Mouse (Mus musculus) limb, embryonic 10.5 days (tissue): ENCODE measurements around the gene Cops7b. TPM values are rescaled to one million over a fixed set of nuclear protein-coding genes. Genes with fewer than 3 reads are reported as not detected.

Experiments
- DNase-seq: peaks from one replicate; pipeline ENCODE4 v3.0.0-alpha.2; 2017; ENCODE audit warnings: low spot score
- H3K27ac ChIP-seq: fragments of 300-500 bp; sonication (generic); 2 replicates; pipeline ENCODE4 v1.5.1; 2016; ENCODE audit warnings: mild to moderate bottlenecking
- H3K27me3 ChIP-seq: fragments of 300-500 bp; sonication (generic); 2 replicates; pipeline ENCODE4 v1.6.1; 2016; ENCODE audit warnings: low read depth, mild to moderate bottlenecking; ENCODE audit not compliant: poor library complexity, severe bottlenecking
- H3K36me3 ChIP-seq: fragments of 300-500 bp; sonication (generic); 2 replicates; pipeline ENCODE4 v1.6.1; 2016; ENCODE audit warnings: mild to moderate bottlenecking, moderate library complexity
- H3K4me1 ChIP-seq: fragments of 300-500 bp; sonication (generic); 2 replicates; pipeline ENCODE4 v1.6.1; 2016
- H3K4me3 ChIP-seq: fragments of 300-500 bp; sonication (generic); 2 replicates; pipeline ENCODE4 v1.5.1; 2016; ENCODE audit warnings: mild to moderate bottlenecking, moderate library complexity
- H3K9me3 ChIP-seq: fragments of 300-500 bp; sonication (generic); replicated peaks from 2 replicates; pipeline ENCODE4 v1.6.1; 2016; ENCODE audit warnings: mild to moderate bottlenecking
- WGBS: fragments of 180-500 bp; shearing (Covaris S2); methylation state at CpG from one replicate; pipeline ENCODE4 v1.1.7; 2016; 5-methylcytosine and 5-hydroxymethylcytosine counted together
- polyA plus RNA-seq: library from polyadenylated mRNA; unstranded; fragments of >200 nt; fragmentation: Nextera tagmentation; extraction: Ambion mirVana; gene quantifications from 2 replicates; pipeline ENCODE4 v1.2.1, GENCODE M21; 2016

Cops7b gene
- polyA plus RNA-seq, 1 experiment from 2014 or later: 77.0 TPM

GRCm38 (mm10) chr1:86612081-86612480, 29.4 kb downstream of the Cops7b start:
- no peaks in the 10 kb centered on the region for H3K4me1 ChIP-seq
- no peak overlapping the region for H3K27ac ChIP-seq
- WGBS: 67% methylated on average over 1 of the region's 1 CpGs
- peaks cover 32% of the 10 kb centered on the region for H3K36me3 ChIP-seq
- no peak overlapping the region for H3K4me3 ChIP-seq
- no peaks in the 10 kb centered on the region for H3K9me3 ChIP-seq
- no peak for DNase-seq
- H3K27me3 ChIP-seq: no peaks in the 10 kb centered on the region

GRCm38 (mm10) chr1:86614269-86614668, 31.6 kb downstream of the Cops7b start:
- Histone ChIP-seq H3K36me3 (peaks cover 11% of the 10 kb centered on the region), H3K27ac (no peak overlapping the region), H3K4me1 (no peaks in the 10 kb centered on the region), H3K4me3 (no peak overlapping the region), H3K27me3 (no peaks in the 10 kb centered on the region), H3K9me3 (no peaks in the 10 kb centered on the region)
- no peak for DNase-seq

- Histone ChIP-seq H3K4me1 (no peaks in the 10 kb centered on the region), H3K27ac (no peak overlapping the region), H3K27me3 (no peaks in the 10 kb centered on the region), H3K9me3 (no peaks in the 10 kb centered on the region), H3K4me3 (no peak overlapping the region), H3K36me3 (no peaks in the 10 kb centered on the region)
- WGBS: 59% methylated on average over 10 of the region's 10 CpGs
- DNase-seq: peak; percentile 53
Measured at GRCm38 (mm10) chr1:86618454-86619125, 35.9 kb downstream of the Cops7b start.

- DNase-seq: no peak
- WGBS: 76% methylated on average over 2 of the region's 2 CpGs
- Histone ChIP-seq H3K4me1 (no peaks in the 10 kb centered on the region), H3K9me3 (no peaks in the 10 kb centered on the region), H3K36me3 (no peaks in the 10 kb centered on the region), H3K27ac (no peak overlapping the region), H3K4me3 (no peak overlapping the region), H3K27me3 (no peaks in the 10 kb centered on the region)
Measured at GRCm38 (mm10) chr1:86622296-86622695, 39.6 kb downstream of the Cops7b start.

GRCm38 (mm10) chr1:86623001-86624000, 40.6 kb downstream of the Cops7b start:
- no peak for DNase-seq
- H3K27ac ChIP-seq: no peak overlapping the region
- no peaks in the 10 kb centered on the region for H3K27me3 ChIP-seq
- peaks cover 7% of the 10 kb centered on the region for H3K4me1 ChIP-seq
- WGBS: 42% methylated on average over 16 of the region's 16 CpGs
- no peaks in the 10 kb centered on the region for H3K36me3 ChIP-seq
- no peaks in the 10 kb centered on the region for H3K9me3 ChIP-seq
- H3K4me3 ChIP-seq: no peak overlapping the region

GRCm38 (mm10) chr1:86628270-86628669, 45.6 kb downstream of the Cops7b start:
- H3K27ac ChIP-seq: no peak overlapping the region
- 68% methylated on average over 3 of the region's 3 CpGs for WGBS
- H3K9me3 ChIP-seq: no peaks in the 10 kb centered on the region
- H3K4me3 ChIP-seq: no peak overlapping the region
- peaks cover 18% of the 10 kb centered on the region for H3K4me1 ChIP-seq
- no peak for DNase-seq
- no peaks in the 10 kb centered on the region for H3K27me3 ChIP-seq
- H3K36me3 ChIP-seq: no peaks in the 10 kb centered on the region

GRCm38 (mm10) chr1:86629936-86630335, 47.2 kb downstream of the Cops7b start:
- 56% methylated on average over 4 of the region's 4 CpGs for WGBS

GRCm38 (mm10) chr1:86630527-86630926, 47.8 kb downstream of the Cops7b start:
- 86% methylated on average over 4 of the region's 4 CpGs for WGBS
- Histone ChIP-seq H3K27me3 (no peaks in the 10 kb centered on the region), H3K9me3 (no peaks in the 10 kb centered on the region), H3K4me3 (no peak overlapping the region), H3K4me1 (peaks cover 29% of the 10 kb centered on the region), H3K27ac (no peak overlapping the region), H3K36me3 (no peaks in the 10 kb centered on the region)
- no peak for DNase-seq

More at GRCm38 (mm10) chr1:86629936-86630335, 47.2 kb downstream of the Cops7b start:
- H3K4me3 ChIP-seq: no peak overlapping the region
- no peaks in the 10 kb centered on the region for H3K9me3 ChIP-seq
- H3K27ac ChIP-seq: no peak overlapping the region
- H3K4me1 ChIP-seq: peaks cover 29% of the 10 kb centered on the region
- H3K36me3 ChIP-seq: no peaks in the 10 kb centered on the region
- DNase-seq: no peak
- H3K27me3 ChIP-seq: no peaks in the 10 kb centered on the region

- Histone ChIP-seq H3K4me3 (no peak overlapping the region), H3K9me3 (no peaks in the 10 kb centered on the region), H3K27me3 (no peaks in the 10 kb centered on the region), H3K27ac (peak overlapping the region; percentile 4; the same call in 1 of the 2 replicates), H3K4me1 (peaks cover 31% of the 10 kb centered on the region), H3K36me3 (no peaks in the 10 kb centered on the region)
- 27% methylated on average over 6 of the region's 6 CpGs for WGBS
- no peak for DNase-seq
Measured at GRCm38 (mm10) chr1:86632732-86633380, 50.2 kb downstream of the Cops7b start.

GRCm38 (mm10) chr1:86633434-86633833, 50.7 kb downstream of the Cops7b start:
- H3K9me3 ChIP-seq: no peaks in the 10 kb centered on the region
- H3K4me1 ChIP-seq: peaks cover 26% of the 10 kb centered on the region
- H3K4me3 ChIP-seq: no peak overlapping the region
- DNase-seq: no peak
- H3K36me3 ChIP-seq: no peaks in the 10 kb centered on the region
- 66% methylated on average over 3 of the region's 3 CpGs for WGBS
- H3K27me3 ChIP-seq: no peaks in the 10 kb centered on the region
- peak overlapping the region; percentile 4; the same call in 1 of the 2 replicates for H3K27ac ChIP-seq

GRCm38 (mm10) chr1:86633840-86634750, 51.4 kb downstream of the Cops7b start:
- H3K27me3 ChIP-seq: no peaks in the 10 kb centered on the region
- no peak overlapping the region; the same call in 1 of the 2 replicates for H3K4me3 ChIP-seq
- no peaks in the 10 kb centered on the region for H3K36me3 ChIP-seq
- 63% methylated on average over 7 of the region's 7 CpGs for WGBS
- peaks cover 23% of the 10 kb centered on the region for H3K4me1 ChIP-seq
- peak overlapping the region; percentile 14; the same call in 1 of the 2 replicates for H3K27ac ChIP-seq
- DNase-seq: no peak
- H3K9me3 ChIP-seq: no peaks in the 10 kb centered on the region
